Mouse (Mus musculus) CD4-positive naive resting alpha-beta T cell, adult 76 days (primary cell): Measurements from ENCODE around the gene Tcl1b4. TPM values are rescaled to one million over a fixed set of nuclear protein-coding genes. Genes with fewer than 3 reads are reported as not detected.

Experiments
- total RNA-seq: library from RNA; stranded (reverse); gene quantifications from one replicate; pipeline ENCODE4 v1.2.4, GENCODE M21; 2023

The Tcl1b4 gene
- not detected for total RNA-seq

DNA sequence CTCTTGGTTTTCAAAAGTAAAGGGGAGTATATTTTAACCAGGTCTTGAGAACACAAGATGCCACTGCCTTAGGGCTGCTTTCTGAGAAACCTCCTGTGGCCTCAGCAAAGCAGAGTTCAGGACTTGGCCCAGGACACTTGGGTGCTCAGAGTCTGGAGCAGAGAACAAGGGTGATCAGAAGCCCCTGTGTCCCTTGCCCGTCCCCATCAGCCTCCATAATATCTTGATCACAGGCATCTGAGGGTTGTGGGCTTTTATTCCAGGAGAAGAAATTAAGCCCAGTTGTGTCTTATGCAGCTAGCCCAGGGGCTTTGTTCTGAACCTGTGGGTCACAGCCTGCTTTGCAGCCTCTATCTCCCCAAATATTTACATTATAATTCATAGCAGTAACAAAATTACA, at the start of gene Tcl1b4:
Tcl1b4 (plus strand) TSS at position 301 of the 400 bp plus-strand sequence.

DNA sequence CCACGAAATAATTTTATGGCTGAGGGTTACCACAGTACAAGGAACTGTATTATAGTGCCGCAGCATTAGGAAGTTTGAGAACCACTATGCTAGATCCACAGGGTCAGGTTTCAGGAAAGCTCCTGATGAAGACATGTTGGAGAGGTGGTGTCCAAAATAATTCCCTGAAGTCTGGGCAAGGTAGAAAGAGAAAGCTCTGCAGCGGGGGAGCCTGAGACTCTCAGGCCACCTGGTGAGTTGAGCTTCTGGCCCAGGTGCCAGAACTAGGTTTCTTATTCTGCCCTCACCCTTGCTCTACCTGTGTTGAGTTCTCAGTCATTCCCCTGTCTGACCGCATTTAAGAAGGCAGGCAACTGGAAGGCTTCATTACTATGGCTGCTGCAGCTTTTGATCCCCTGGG, 42.4 kb upstream of the Tcl1b4 start, which contains the start of gene Tcl1b1:
Tcl1b1 (plus strand) TSS at position 301 of the 400 bp plus-strand sequence.

DNA sequence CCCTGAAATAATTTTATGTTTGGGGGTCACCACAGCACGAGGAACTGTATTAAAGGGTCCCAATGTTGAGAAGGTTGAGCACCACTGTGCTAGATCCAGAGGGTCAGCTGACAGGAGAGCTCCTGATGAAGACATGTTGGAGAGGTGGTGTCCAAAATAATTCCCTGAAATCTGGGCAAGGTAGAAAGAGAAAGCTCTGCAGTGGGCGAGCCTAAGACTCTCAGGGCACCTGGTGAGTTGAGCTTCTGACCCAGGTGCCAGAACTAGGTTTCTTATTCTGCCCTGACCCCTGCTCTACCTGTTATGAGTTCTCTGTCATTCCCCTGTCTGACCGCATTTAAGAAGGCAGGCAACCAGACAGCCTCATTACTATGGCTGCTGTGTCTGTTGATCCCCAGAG, 25.7 kb upstream of the Tcl1b4 start, which contains the start of gene Tcl1b5:
Tcl1b5 (plus strand) TSS at position 301 of the 400 bp plus-strand sequence.

DNA sequence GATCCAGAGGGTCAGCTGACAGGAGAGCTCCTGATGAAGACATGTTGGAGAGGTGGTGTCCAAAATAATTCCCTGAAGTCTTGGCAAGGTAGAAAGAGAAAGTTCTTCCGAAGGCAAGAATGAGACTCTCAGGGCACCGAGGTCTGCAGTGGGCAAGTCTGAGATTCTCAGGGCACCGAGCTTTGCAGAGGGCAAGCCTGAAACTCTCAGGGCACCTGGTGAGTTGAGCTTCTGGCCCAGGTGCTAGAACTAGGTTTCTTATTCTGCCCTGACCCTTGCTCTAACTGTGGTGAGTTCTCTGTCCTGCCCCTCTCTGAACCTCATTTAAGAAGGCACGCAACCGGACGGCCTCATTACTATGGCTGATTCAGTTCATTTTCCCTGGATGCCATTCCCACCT, 11.0 kb upstream of the Tcl1b4 start, which contains the start of gene Tcl1b3:
Tcl1b3 (plus strand) TSS at position 301 of the 400 bp plus-strand sequence.

DNA sequence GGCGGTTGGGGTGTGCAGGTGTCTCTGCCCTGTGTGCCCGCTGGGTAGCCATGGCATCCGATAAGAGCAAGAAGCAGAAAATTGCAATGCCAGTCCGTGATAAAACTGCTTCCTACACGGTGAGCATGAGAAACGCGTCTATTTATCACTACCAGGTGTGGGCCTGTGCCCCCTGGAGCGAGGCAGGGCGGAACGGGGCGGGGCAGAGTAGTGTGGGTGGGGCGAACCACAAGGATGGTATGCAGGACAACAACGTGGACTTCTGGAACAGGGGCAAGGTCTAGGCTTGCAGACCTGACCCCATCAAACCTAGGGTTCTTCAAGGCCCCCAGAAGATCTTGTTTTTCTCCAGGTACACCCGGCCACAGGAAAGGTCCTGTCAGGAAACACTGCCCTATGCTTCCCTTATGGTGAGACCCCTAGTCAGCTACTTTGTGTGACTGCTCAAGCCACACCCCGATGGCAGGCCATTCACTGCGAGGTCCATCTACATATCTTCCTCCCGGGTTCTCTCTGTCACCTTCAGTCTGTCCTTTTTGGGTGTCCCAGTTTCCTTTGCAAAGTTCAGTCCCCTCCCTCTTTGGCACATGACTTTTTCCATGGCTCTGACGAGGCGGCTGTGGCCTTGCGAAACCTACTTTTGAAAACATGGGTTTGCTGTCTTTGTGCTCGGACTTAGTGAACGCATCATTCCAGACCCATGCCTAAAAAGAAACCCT, 21.0 kb downstream of the Tcl1b4 start, which contains the start of gene Tcl1:
Tcl1 (minus strand) TSS at position 193 of the 719 bp plus-strand sequence.

Other genes with a start within 250 kb of the Tcl1b4 start
- 8.0 TPM for gene Syne3, start 192.1 kb upstream of the Tcl1b4 start, total RNA-seq
- 21.0 TPM for gene Glrx5, start 169.3 kb upstream of the Tcl1b4 start, total RNA-seq
- not detected for gene Tcl1b2, start 55.9 kb upstream of the Tcl1b4 start, total RNA-seq
- gene Tcl1b1, start 42.3 kb upstream of the Tcl1b4 start, total RNA-seq: not detected
- gene Tcl1b5, start 25.6 kb upstream of the Tcl1b4 start, total RNA-seq: not detected
- not detected for gene Tcl1b3, start 10.9 kb upstream of the Tcl1b4 start, total RNA-seq
- not detected for gene Tcl1, start 20.8 kb downstream of the Tcl1b4 start, total RNA-seq
- gene Tunar, start 131.9 kb downstream of the Tcl1b4 start, total RNA-seq: not detected